Mouse (Mus musculus): ENCODE measurements around the gene Serpini1.
"Not testable (repeated sequence)": the region's sequence is repeated elsewhere in the genome, so short reads cannot be mapped to it uniquely, and the experiment has no call there.

The Serpini1 gene

GRCm38 (mm10) chr3:75639546-75639945 lies 82.2 kb downstream of the Serpini1 start:
- no peak for DNase-seq

- DNase-seq: no peak
These were observed 90.2 kb downstream of the Serpini1 start for GRCm38 (mm10) chr3:75647542-75647941.

GRCm38 (mm10) chr3:75648226-75648625 lies 90.9 kb downstream of the Serpini1 start:
- no peak for DNase-seq

GRCm38 (mm10) chr3:75650416-75651154 lies 93.2 kb downstream of the Serpini1 start:
- not testable (repeated sequence) for DNase-seq

- DNase-seq: no peak
These were observed 94.3 kb downstream of the Serpini1 start for GRCm38 (mm10) chr3:75651603-75652115.

GRCm38 (mm10) chr3:75653901-75654300 lies 96.6 kb downstream of the Serpini1 start:
- DNase-seq: not testable (repeated sequence)

GRCm38 (mm10) chr3:75655578-75656344 lies 98.4 kb downstream of the Serpini1 start:
- no peak for DNase-seq

GRCm38 (mm10) chr3:75666962-75667361 lies 109.6 kb downstream of the Serpini1 start:
- no peak for DNase-seq

GRCm38 (mm10) chr3:75670425-75670824 lies 113.1 kb downstream of the Serpini1 start:
- DNase-seq: no peak

GRCm38 (mm10) chr3:75682881-75683280 lies 125.5 kb downstream of the Serpini1 start:
- DNase-seq: no peak

GRCm38 (mm10) chr3:75686775-75687174 lies 129.4 kb downstream of the Serpini1 start:
- no peak for DNase-seq

GRCm38 (mm10) chr3:75687187-75687825 lies 130.0 kb downstream of the Serpini1 start:
- no peak for DNase-seq

GRCm38 (mm10) chr3:75690321-75690720 lies 133.0 kb downstream of the Serpini1 start:
- DNase-seq: no peak

GRCm38 (mm10) chr3:75692088-75692487 lies 134.7 kb downstream of the Serpini1 start:
- no peak for DNase-seq
